Mouse (Mus musculus): ENCODE results near the gene Hoxb4.

Gene Hoxb4

GRCm38 (mm10) chr11:96317608-96318367 lies at the start of gene Hoxb4:
Gene Hoxb4, plus strand, starts transcription at chr11:96318267.
- no peak for DNase-seq

- DNase-seq = no peak
Measured at GRCm38 (mm10) chr11:96269869-96270268, 48.2 kb upstream of the Hoxb4 start.

GRCm38 (mm10) chr11:96270996-96271540 lies 47.0 kb upstream of the Hoxb4 start, which contains the start of gene Hoxb9:
Gene Hoxb9, plus strand, starts transcription at chr11:96271457.
- no peak for DNase-seq

GRCm38 (mm10) chr11:96271541-96272011 lies 46.5 kb upstream of the Hoxb4 start:
- no peak for DNase-seq

- DNase-seq = no peak
Measured at GRCm38 (mm10) chr11:96272024-96272921, 45.8 kb upstream of the Hoxb4 start.

GRCm38 (mm10) chr11:96274428-96274827 lies 43.6 kb upstream of the Hoxb4 start:
- DNase-seq = no peak

- DNase-seq = no peak
Measured at GRCm38 (mm10) chr11:96275896-96276295, 42.2 kb upstream of the Hoxb4 start.

- DNase-seq = no peak
Measured at GRCm38 (mm10) chr11:96277151-96278044, 40.7 kb upstream of the Hoxb4 start.

- no peak for DNase-seq
Measured at GRCm38 (mm10) chr11:96278324-96278723, 39.7 kb upstream of the Hoxb4 start.

GRCm38 (mm10) chr11:96278773-96279172 lies 39.3 kb upstream of the Hoxb4 start:
- DNase-seq = peak; percentile 59

GRCm38 (mm10) chr11:96279421-96280233 lies 38.4 kb upstream of the Hoxb4 start:
- DNase-seq = no peak

- DNase-seq = no peak
Measured at GRCm38 (mm10) chr11:96280399-96281378, 37.4 kb upstream of the Hoxb4 start.

- no peak for DNase-seq
Measured at GRCm38 (mm10) chr11:96281396-96281795, 36.7 kb upstream of the Hoxb4 start.

GRCm38 (mm10) chr11:96281855-96282570 lies 36.1 kb upstream of the Hoxb4 start, which contains the start of gene Hoxb8:
Gene Hoxb8, plus strand, starts transcription at chr11:96281905.
- DNase-seq = no peak

GRCm38 (mm10) chr11:96282795-96283430 lies 35.2 kb upstream of the Hoxb4 start:
- DNase-seq = no peak

GRCm38 (mm10) chr11:96284041-96284749 lies 33.9 kb upstream of the Hoxb4 start:
- no peak for DNase-seq

GRCm38 (mm10) chr11:96284774-96285734 lies 33.0 kb upstream of the Hoxb4 start:
- no peak for DNase-seq

All from cerebellum, adult 11-12 months (tissue).